Mouse (Mus musculus) splenic B cell, adult 2 months (primary cell): ENCODE measurements around the gene Cul4a.
A peak's percentile ranks its signal among the peaks of the same experiment; 100 is the strongest.
"Not testable (repeated sequence)": the region's sequence is repeated elsewhere in the genome, so short reads cannot be mapped to it uniquely, and the experiment has no call there.

Experiments
- DNase-seq: peaks from one replicate; pipeline ENCODE4 v3.0.0-alpha.2; 2011; ENCODE audit warnings: low read depth, low spot score
- H3K27me3 ChIP-seq: 2 replicates; pipeline ENCODE4 v1.6.1; 2012; ENCODE audit warnings: mild to moderate bottlenecking, low read length, moderate library complexity, mixed read lengths; ENCODE audit not compliant: control insufficient read depth, poor library complexity, insufficient read depth, severe bottlenecking
- H3K36me3 ChIP-seq: 2 replicates; pipeline ENCODE4 v1.6.1; 2012; ENCODE audit warnings: mild to moderate bottlenecking, low read length, moderate library complexity, mixed read lengths; ENCODE audit not compliant: control insufficient read depth, poor library complexity, insufficient read depth, severe bottlenecking

Cul4a gene

GRCm38 (mm10) chr8:13113232-13113631, 7.8 kb downstream of the Cul4a start:
- no peak for DNase-seq

GRCm38 (mm10) chr8:13117096-13117495, 11.7 kb downstream of the Cul4a start:
- Histone ChIP-seq H3K27me3 (no peaks in the 10 kb centered on the region), H3K36me3 (no peaks in the 10 kb centered on the region)
- DNase-seq = no peak

More at GRCm38 (mm10) chr8:13113232-13113631, 7.8 kb downstream of the Cul4a start:
- no peaks in the 10 kb centered on the region for H3K27me3 ChIP-seq
- H3K36me3 ChIP-seq = no peaks in the 10 kb centered on the region

DNA sequence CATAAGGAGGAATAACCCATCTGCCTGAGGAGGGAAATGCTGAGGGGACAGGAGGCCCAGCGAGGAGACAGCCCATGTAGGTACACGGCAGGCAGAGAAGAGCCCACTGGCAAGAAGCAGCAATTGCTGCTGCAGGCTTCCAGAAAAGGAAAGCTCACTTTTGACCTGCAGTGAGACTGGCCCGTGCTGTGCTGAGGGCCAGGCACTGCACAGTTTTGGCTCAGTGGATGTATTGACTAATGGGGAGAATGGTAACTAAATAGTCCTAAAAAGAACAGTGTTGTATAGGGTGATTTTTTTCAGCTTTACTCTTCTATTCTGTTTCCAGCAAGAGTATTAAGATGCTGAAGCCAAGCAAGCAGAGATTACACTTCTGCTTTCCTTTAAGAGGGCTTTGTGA, 13.1 kb downstream of the Cul4a start:
- no peaks in the 10 kb centered on the region for H3K27me3 ChIP-seq
- no peaks in the 10 kb centered on the region for H3K36me3 ChIP-seq
- no peak for DNase-seq

DNA sequence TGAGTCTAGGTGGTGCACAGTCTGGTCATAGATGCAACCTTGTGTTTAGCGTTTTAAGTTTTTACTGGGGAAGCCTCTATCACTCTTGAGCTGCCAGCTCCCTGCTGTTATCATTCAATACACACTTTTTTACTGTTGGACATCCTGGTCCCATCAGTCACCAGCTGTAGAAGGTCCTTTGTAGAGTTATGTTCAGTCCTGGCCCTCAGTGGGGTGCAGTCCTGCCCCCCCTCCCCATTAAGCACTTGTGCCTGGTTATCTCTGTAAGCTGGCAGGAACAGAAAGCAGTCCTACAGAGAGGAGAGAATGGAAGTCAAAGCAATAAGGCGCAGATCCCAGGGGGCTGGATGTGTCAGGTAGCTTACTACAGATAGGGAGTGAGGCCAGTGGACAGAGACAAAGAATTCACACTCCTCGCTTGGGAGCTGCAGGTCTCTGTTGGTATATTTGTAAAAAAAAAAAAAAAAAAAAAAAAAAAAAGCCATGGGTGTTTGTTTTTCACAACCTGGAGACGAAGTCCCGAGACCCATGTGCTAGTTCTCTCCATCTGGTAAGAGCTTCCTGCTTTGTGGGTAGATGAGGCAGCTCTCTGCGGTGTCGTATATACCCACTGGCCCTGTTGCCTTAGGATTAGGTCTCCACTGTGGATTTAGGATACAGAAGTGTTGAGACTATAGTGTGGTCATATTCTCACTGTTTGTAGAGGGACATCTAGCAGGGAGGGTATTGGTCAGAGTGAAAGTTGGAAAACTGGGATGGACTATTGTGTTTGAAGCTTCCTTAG, 15.7 kb downstream of the Cul4a start:
- no peak for DNase-seq
- no peaks in the 10 kb centered on the region for H3K27me3 ChIP-seq
- H3K36me3 ChIP-seq = no peaks in the 10 kb centered on the region; the same call in 1 of the 2 replicates

GRCm38 (mm10) chr8:13122887-13123421, 17.5 kb downstream of the Cul4a start:
- no peaks in the 10 kb centered on the region for H3K27me3 ChIP-seq
- H3K36me3 ChIP-seq = no peaks in the 10 kb centered on the region; the same call in 1 of the 2 replicates
- DNase-seq = no peak

- Histone ChIP-seq H3K27me3 (no peaks in the 10 kb centered on the region), H3K36me3 (no peaks in the 10 kb centered on the region; the same call in 1 of the 2 replicates)
- no peak for DNase-seq
Observed at GRCm38 (mm10) chr8:13124897-13125296, 19.5 kb downstream of the Cul4a start.

DNA sequence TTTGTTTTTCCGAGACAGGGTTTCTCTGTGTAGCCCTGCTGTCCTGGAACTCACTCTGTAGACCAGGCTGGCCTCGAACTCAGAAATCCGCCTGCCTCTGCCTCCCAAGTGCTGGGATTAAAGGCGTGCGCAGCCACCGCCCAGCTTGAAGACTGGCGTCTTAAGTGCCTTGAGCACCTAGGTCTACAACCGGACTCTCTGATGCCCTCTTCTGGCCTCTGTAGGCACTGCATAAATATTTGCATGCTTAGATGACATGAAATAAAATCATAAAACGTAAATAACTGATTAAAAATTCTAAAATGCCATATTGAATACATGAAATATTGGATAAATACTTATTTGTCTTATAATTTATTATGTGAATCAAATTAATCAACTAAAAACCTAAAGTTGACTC, 26.8 kb downstream of the Cul4a start:
- H3K36me3 ChIP-seq = peaks cover 14% of the 10 kb centered on the region
- not testable (repeated sequence) for H3K27me3 ChIP-seq
- DNase-seq = peak; percentile 79

- Histone ChIP-seq H3K36me3 (peaks cover 17% of the 10 kb centered on the region), H3K27me3 (no peaks in the 10 kb centered on the region)
- no peak for DNase-seq
Observed at GRCm38 (mm10) chr8:13139641-13140182, 34.3 kb downstream of the Cul4a start.

DNA sequence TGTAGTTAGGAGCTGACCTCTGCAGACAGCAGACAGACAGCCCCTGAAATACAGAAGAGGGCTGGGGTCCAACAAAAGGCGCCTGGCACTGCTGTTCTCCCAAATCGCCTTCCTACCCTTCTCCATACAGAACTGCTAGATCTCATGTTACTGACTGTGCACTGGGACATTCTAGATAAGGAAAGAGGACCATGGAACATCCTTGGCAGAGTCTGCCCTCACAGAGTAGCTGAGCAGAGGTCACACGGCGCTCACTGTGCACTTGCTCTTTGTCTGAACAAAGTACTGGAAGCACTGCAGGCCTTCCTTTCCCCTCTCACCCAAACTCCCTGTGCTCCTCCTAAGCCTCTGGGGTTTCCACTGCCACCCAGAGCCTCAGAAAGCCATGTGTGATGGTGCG, 36.3 kb downstream of the Cul4a start:
- peaks cover 16% of the 10 kb centered on the region for H3K36me3 ChIP-seq
- H3K27me3 ChIP-seq = no peaks in the 10 kb centered on the region
- DNase-seq = no peak

DNA sequence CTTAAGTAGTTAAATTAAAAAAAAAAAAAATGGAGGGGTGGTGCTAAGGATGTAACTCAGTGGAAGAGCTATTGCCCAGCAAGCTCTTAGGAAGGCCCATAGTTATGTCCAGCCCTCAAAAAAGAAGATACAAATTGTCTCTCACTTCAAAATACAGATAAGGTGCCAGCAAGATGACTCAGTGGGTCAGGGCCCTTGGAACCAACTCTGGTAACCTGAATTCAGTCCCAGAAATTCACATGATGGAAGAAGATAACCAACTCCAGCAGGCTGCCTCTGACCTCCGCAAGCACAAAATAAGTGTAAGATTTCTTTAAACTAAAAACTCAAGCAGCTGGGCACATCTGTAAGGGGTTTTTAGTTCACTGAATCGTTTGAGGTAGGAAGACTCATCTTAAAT, 43.1 kb downstream of the Cul4a start:
- Histone ChIP-seq H3K27me3 (no peaks in the 10 kb centered on the region), H3K36me3 (peaks cover 4% of the 10 kb centered on the region)
- no peak for DNase-seq

DNA sequence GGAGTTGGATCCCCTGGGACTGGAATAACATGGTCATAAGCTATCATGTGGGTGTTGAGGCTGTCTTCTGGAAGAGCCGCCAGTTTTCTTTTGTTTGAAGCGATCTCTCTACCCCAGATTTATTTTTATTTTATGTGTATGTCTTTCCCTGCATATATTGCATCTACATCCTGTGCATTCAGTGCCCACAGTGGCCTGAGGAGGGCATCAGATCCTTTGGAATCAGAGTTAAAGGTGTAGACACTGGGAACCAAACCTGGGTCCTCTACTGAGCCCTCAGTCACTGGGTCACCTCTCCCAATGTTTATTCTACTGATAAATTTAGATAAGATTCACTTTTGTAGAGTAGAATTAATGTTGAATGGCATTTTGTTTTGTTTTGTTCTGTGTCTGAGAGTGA, 43.9 kb downstream of the Cul4a start:
- Histone ChIP-seq H3K36me3 (peaks cover 3% of the 10 kb centered on the region), H3K27me3 (no peaks in the 10 kb centered on the region)
- no peak for DNase-seq

GRCm38 (mm10) chr8:13149866-13150265, 44.4 kb downstream of the Cul4a start:
- Histone ChIP-seq H3K36me3 (peaks cover 3% of the 10 kb centered on the region), H3K27me3 (no peaks in the 10 kb centered on the region)
- DNase-seq = no peak

- DNase-seq = no peak
- Histone ChIP-seq H3K36me3 (peaks cover 3% of the 10 kb centered on the region), H3K27me3 (no peaks in the 10 kb centered on the region)
Observed at GRCm38 (mm10) chr8:13150929-13151328, 45.5 kb downstream of the Cul4a start.

DNA sequence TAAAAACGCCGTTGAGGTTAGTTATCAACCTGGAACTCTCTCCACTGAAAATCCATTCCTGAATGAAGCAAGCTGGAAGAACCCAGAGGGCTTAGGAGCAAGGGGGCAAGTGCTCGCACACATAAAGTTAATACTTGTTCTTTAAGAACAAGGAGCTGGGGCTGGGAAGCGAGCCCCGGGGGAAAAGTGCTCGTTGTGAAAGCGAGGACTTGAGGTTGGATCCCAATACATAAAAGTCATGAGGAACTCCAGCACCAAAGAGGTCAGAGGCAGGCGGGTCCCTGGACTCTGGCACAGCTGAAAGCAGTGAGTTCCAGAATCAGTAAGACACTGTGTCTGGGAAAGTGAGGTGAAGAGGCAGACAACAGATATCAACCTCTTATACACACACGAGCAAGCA, 48.7 kb downstream of the Cul4a start:
- Histone ChIP-seq H3K36me3 (no peaks in the 10 kb centered on the region), H3K27me3 (no peaks in the 10 kb centered on the region)
- no peak for DNase-seq

GRCm38 (mm10) chr8:13155358-13155757, 49.9 kb downstream of the Cul4a start:
- Histone ChIP-seq H3K27me3 (no peaks in the 10 kb centered on the region), H3K36me3 (no peaks in the 10 kb centered on the region)
- DNase-seq = peak; percentile 25
